Mouse (Mus musculus): Measurements from ENCODE around the gene Axl.

- TF ChIP-seq POLR2A (IDR thresholded peaks at IDR 0.05; ENCODE audit: low read depth, low read length) (no peak), CTCF (conservative IDR thresholded peaks at IDR 0.05; ENCODE audit: insufficient read depth, insufficient read length, low read depth, low read length) (no peak)
Observed at GRCm38 (mm10) chr7:25738277-25738676, 50.2 kb downstream of the Axl start.

All from kidney, adult 2 months (tissue).